Mouse (Mus musculus) C2C12 (cell line): ENCODE results near the gene Snx29. TPM values are rescaled to one million over a fixed set of nuclear protein-coding genes. Genes with fewer than 3 reads are reported as not detected.

Experiments used
- H3K27me3 ChIP-seq: one replicate; pipeline ENCODE4 v1.6.1; 2011; ENCODE audit not compliant: control insufficient read depth, insufficient read depth, insufficient read length
- H3K36me3 ChIP-seq: one replicate; pipeline ENCODE4 v1.6.1; 2011; ENCODE audit not compliant: control insufficient read depth, insufficient read depth
- H3K4me3 ChIP-seq: one replicate; pipeline ENCODE4 v1.5.1; 2011; ENCODE audit warnings: mild to moderate bottlenecking, control low read depth; ENCODE audit not compliant: poor library complexity, insufficient read depth, severe bottlenecking
- H3K79me2 ChIP-seq: one replicate; pipeline ENCODE4 v1.6.1; 2011; ENCODE audit not compliant: control insufficient read depth, insufficient read depth
- H3K79me3 ChIP-seq: one replicate; pipeline ENCODE4 v1.6.1; 2011; ENCODE audit warnings: low read depth, control low read depth
- H3ac ChIP-seq: one replicate; pipeline ENCODE3; 2011; ENCODE audit warnings: low read depth; ENCODE audit not compliant: control insufficient read depth, insufficient read length
- CEBPB ChIP-seq: IDR thresholded peaks from one replicate; pipeline ENCODE4 v1.6.1; 2011; ENCODE audit warnings: low read depth, mild to moderate bottlenecking, control low read depth, moderate library complexity
- CTCF ChIP-seq: IDR thresholded peaks from one replicate; pipeline ENCODE4 v1.5.1; 2011; ENCODE audit not compliant: control insufficient read depth, insufficient read depth, insufficient read length
- FOSL1 ChIP-seq: IDR thresholded peaks from one replicate; pipeline ENCODE4 v1.8.0; 2011; ENCODE audit warnings: mild to moderate bottlenecking, low read length; ENCODE audit not compliant: poor library complexity, insufficient read depth, severe bottlenecking
- MAX ChIP-seq: IDR thresholded peaks from one replicate; pipeline ENCODE4 v1.6.1; 2011; ENCODE audit warnings: mild to moderate bottlenecking, control low read depth
- MYOD1 ChIP-seq: IDR thresholded peaks from one replicate; pipeline ENCODE4 v1.6.1; 2011; ENCODE audit warnings: low read depth; ENCODE audit not compliant: control insufficient read depth, insufficient read length
- MYOG ChIP-seq: IDR thresholded peaks from one replicate; pipeline ENCODE4 v1.6.1; 2011; ENCODE audit not compliant: control insufficient read depth, insufficient read length; ENCODE audit errors: extremely low read depth
- USF1 ChIP-seq: IDR thresholded peaks from one replicate; pipeline ENCODE4 v1.6.1; 2011; ENCODE audit warnings: low read depth, mild to moderate bottlenecking, control low read depth, moderate library complexity
- polyA plus RNA-seq: library from polyadenylated mRNA; unstranded; fragments of >200 nt; fragmentation: generic; extraction: Trizol; gene quantifications from one replicate; pipeline ENCODE4 v1.2.1, GENCODE M21; 2012; ENCODE audit warnings: missing spikeins

Snx29 gene
- polyA plus RNA-seq, 1 experiment, result 0.62 TPM

DNA sequence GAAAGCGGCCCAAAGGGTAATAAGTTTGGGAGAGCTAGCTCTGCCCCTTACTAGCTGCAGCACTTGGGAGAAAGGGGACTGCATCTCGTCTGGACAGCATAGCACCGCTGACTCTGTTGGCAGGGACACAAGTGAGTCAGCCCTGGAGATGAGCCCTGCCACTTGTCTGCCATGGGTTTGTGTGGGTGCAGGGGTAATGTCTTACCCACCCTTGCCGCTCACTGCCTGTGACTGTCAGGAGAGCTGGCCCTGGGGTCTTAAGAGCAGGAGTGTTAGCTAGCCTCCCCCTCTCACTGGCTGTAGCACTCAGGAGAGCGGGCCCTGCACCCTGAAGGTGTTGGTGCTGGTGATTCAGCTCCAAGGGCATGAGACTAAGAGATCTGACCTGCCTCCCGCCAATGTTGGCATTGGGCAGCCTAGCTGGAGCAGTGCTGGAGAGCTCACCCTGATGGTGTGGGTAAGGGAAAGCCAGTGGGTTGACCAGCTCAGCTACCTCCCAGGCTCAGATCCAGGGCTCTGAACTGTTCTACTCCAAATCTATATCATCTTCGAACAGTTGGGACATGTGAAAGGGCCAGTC, 479.3 kb downstream of the Snx29 start:
- Histone ChIP-seq H3K36me3 (peaks cover 5% of the 10 kb centered on the region), H3ac (no peak overlapping the region), H3K27me3 (no peaks in the 10 kb centered on the region), H3K79me3 (no peaks in the 10 kb centered on the region), H3K79me2 (no peaks in the 10 kb centered on the region), H3K4me3 (no peak overlapping the region)
- TF ChIP-seq MYOD1 (no peak), CEBPB (no peak), MAX (no peak), CTCF (no peak), USF1 (no peak), FOSL1 (no peak), MYOG (no peak)

Other genes starting within 250 kb of the Snx29 start
- gene Txndc11, start 188.3 kb upstream of the Snx29 start, polyA plus RNA-seq, result 13.8 TPM
- 10.2 TPM for gene Zc3h7a, start 146.5 kb upstream of the Snx29 start, polyA plus RNA-seq
- gene Rsl1d1, start 119.6 kb upstream of the Snx29 start, polyA plus RNA-seq, result 62.7 TPM
- 79.7 TPM for gene Gspt1, start 68.6 kb upstream of the Snx29 start, polyA plus RNA-seq
- gene Tnfrsf17, start 9.1 kb upstream of the Snx29 start, polyA plus RNA-seq, result not detected